ENCODE assay signal across 22 mouse cellular contexts in the genomic region with DNA sequence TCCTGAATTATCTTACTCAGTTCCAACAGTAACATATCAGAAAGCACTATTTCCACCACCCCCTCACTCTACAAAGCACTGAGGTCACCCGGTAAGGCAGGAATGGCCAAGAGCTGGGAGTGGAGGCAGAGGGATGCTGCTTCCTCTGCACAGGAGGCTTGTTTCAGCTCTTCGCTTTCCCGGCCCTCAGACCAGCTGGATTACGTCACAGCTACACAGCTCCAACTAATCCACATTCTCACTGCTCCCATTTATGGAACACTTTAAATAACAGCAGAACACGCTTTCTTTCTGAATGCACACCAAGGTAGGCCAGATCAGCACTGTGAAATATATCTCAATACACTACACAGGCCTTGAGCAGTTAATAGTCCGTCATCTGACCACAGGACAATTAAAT. TPM values are rescaled to one million over a fixed set of nuclear protein-coding genes. Genes with fewer than 3 reads are reported as not detected.
"Had no signal": no experiment of that assay in that cellular context is flagged by ENCODE, and none has a peak within 500 bp of the region (broad histone marks: within the 10 kb centered on the region; RNA-seq: fewer than 3 reads in every experiment).

No protein-coding gene starts in this region.

- DNase-seq: kidney, adult 8-10 months; kidney, postnatal 36 days; layer of hippocampus, postnatal 36 days; liver; lung, adult 18-20 months; lung, postnatal 14 days; spleen, adult 18-20 months; thymus, adult 2 months; thymus, postnatal 14 days; thymus, postnatal 4 days had no signal

- H3K9ac ChIP-seq: limb, embryonic 13.5 days; liver, embryonic 12.5 days; liver, embryonic 15.5 days; midbrain, embryonic 12.5 days; midbrain, embryonic 15.5 days; neural tube, embryonic 12.5 days; neural tube, embryonic 15.5 days had no signal

- H3K27ac ChIP-seq: hindbrain, postnatal 0 days; limb, embryonic 10.5 days; limb, embryonic 13.5 days; liver, embryonic 12.5 days; liver, embryonic 15.5 days; macrophage; midbrain, embryonic 12.5 days; midbrain, embryonic 15.5 days; neural tube, embryonic 12.5 days; neural tube, embryonic 15.5 days had no signal

- H3K4me1 ChIP-seq: limb, embryonic 10.5 days; limb, embryonic 13.5 days; liver, embryonic 12.5 days; liver, embryonic 15.5 days; midbrain, embryonic 12.5 days; midbrain, embryonic 15.5 days; neural tube, embryonic 12.5 days; neural tube, embryonic 15.5 days had no signal

- H3K9me3 ChIP-seq: limb, embryonic 10.5 days; limb, embryonic 13.5 days; liver, embryonic 12.5 days; midbrain, embryonic 12.5 days; midbrain, embryonic 15.5 days; neural tube, embryonic 12.5 days; neural tube, embryonic 15.5 days had no signal

- H3K4me2 ChIP-seq: limb, embryonic 13.5 days; liver, embryonic 12.5 days; liver, embryonic 15.5 days; midbrain, embryonic 12.5 days; midbrain, embryonic 15.5 days; neural tube, embryonic 12.5 days; neural tube, embryonic 15.5 days had no signal

- H3K36me3 ChIP-seq: limb, embryonic 10.5 days; limb, embryonic 13.5 days; liver, embryonic 12.5 days; liver, embryonic 15.5 days; midbrain, embryonic 12.5 days; midbrain, embryonic 15.5 days; neural tube, embryonic 12.5 days; neural tube, embryonic 15.5 days had no signal

- H3K27me3 ChIP-seq: limb, embryonic 13.5 days; liver, embryonic 12.5 days; liver, embryonic 15.5 days; midbrain, embryonic 12.5 days; midbrain, embryonic 15.5 days; neural tube, embryonic 12.5 days; neural tube, embryonic 15.5 days had no signal

- H3K4me3 ChIP-seq: limb, embryonic 10.5 days; limb, embryonic 13.5 days; liver, embryonic 12.5 days; liver, embryonic 15.5 days; midbrain, embryonic 12.5 days; midbrain, embryonic 15.5 days; neural tube, embryonic 12.5 days; neural tube, embryonic 15.5 days had no signal

- ATAC-seq: hindbrain, postnatal 0 days; inflammation-experienced regulatory T-cells, adult 6 months; intestine, embryonic 16.5 days; liver, embryonic 12.5 days; midbrain, embryonic 15.5 days had no signal

RNA-seq across cellular contexts. Expression of a gene that starts 23.2 kb away (rescaled TPM):
- polyA plus RNA-seq: inflammation-experienced regulatory T-cells, adult 6 months; macrophage had no signal

RNA-seq across cellular contexts. Expression of a gene that starts 55.7 kb away (rescaled TPM):
- polyA plus RNA-seq: inflammation-experienced regulatory T-cells, adult 6 months; macrophage had no signal
